Mouse (Mus musculus) bone marrow, adult 2 months (tissue): ENCODE data around the gene Jph3.

ENCODE experiments used
- CTCF ChIP-seq: fragments of 200-500 bp; IDR thresholded peaks from 2 replicates; pipeline ENCODE4 v1.5.1; 2011; ENCODE audit warnings: low read length, control low read depth; ENCODE audit not compliant: control insufficient read depth, insufficient read depth
- POLR2A ChIP-seq: fragments of 200-500 bp; IDR thresholded peaks from 2 replicates; pipeline ENCODE4 v1.6.1; 2011; ENCODE audit warnings: low read depth, mild to moderate bottlenecking, control low read depth, low read length, borderline replicate concordance; ENCODE audit not compliant: control insufficient read depth

- TF ChIP-seq POLR2A (no peak), CTCF (no peak)
Measured at GRCm38 (mm10) chr8:121727164-121727563, 2.3 kb upstream of the Jph3 start.
